Mouse (Mus musculus) cerebellum, adult 9-11 months (tissue): Measurements from ENCODE around the gene Aaas.

Experiments used
- DNase-seq: peaks from one replicate; pipeline ENCODE4 v3.0.0; 2022

Aaas gene

GRCm38 (mm10) chr15:102296368-102297006, 54.1 kb downstream of the Aaas start:
- DNase-seq: no peak

- DNase-seq: peak; percentile 91
Observed at GRCm38 (mm10) chr15:102295633-102296367, 54.8 kb downstream of the Aaas start, which contains the start of gene Espl1. Gene Espl1 (plus strand): TSS chr15:102296266.
